Mouse (Mus musculus) gastrocnemius, adult 2 months (tissue): ENCODE results near the gene Tecpr2. TPM values are rescaled to one million over a fixed set of nuclear protein-coding genes. Genes with fewer than 3 reads are reported as not detected.
"Not testable (repeated sequence)": the region's sequence is repeated elsewhere in the genome, so short reads cannot be mapped to it uniquely, and the experiment has no call there.

Experiments
- DNase-seq: peaks from one replicate; pipeline ENCODE4 v3.0.0; 2022
- H3K27ac ChIP-seq: fragments of 200-600 bp; 2 replicates; pipeline ENCODE4 v1.8.1; 2022; ENCODE audit warnings: mild to moderate bottlenecking
- H3K4me3 ChIP-seq: fragments of 200-600 bp; 2 replicates; pipeline ENCODE4 v1.8.1; 2022; ENCODE audit warnings: mild to moderate bottlenecking, moderate library complexity
- CTCF ChIP-seq: fragments of 200-600 bp; IDR thresholded peaks from 2 replicates; pipeline ENCODE4 v1.8.1; 2022; ENCODE audit warnings: antibody characterized with exemption, mild to moderate bottlenecking, moderate library complexity
- intact Hi-C: fragments of 180-260 bp; cut with DNase I; formaldehyde crosslinking; loops from one replicate; pipeline ENCODE4 v1.15.1; 2025
- total RNA-seq, 2 experiments: library from RNA; stranded (reverse); gene quantifications; 2 replicates each; pipeline ENCODE4 v1.2.3; 2021

Gene Tecpr2
- total RNA-seq, 2 experiments from 2014 or later: 2.4 TPM

DNA sequence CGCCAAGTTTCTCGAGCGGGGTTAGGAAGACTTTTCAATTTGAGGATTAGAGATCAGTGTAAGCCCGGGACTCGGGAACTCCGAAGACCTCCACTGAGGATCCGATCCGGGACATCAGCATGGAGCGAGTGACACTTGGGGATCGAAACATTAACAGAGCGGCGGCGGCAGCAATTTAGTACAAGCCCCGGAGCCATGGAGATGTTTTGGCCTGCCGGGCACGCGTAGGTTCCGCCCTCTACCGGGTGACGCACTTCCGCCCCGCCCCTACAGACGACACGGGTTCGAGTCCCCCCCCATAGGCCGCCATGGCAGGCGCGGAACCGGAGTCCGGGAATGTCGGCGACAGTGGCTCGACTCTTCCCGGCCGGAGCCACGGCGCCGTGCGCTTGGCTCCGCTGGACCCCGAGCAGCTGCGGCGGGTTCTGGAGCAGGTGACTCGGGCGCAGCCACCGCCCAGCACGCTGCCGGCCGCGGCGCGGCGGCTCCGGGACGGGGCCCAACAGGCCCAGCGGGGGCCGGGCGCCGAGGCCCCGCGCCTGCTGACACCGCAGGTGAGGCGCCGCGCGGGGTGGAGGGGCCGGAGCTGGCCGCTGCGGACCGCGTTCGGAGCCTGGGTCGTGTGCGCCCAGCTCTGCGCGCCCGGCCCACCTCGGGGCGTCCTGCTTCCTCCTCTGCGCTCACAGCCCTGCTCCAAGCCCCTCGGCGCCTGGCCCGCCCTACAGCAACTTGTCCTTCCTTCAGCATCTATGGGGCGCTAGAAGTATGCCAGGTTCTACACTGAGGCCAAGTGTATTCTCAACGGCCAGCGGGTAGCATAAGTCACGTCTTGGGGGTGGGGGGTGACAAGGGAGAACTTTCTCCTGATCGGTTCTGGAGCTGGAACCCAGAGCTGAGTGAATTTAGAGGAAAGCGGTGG lies 38.8 kb upstream of the Tecpr2 start, which contains the start of gene Zfp839:
Gene Zfp839, plus strand, starts transcription at position 244 of the 919 bp plus-strand sequence.
- intact Hi-C loops: loop anchor here (5.0 kb wide), 1 partner anchor 142 kb away; no protein-coding TSS in a partner anchor
- Histone ChIP-seq H3K4me3 (peak within 1 kb of the TSS; percentile 89), H3K27ac (peak within 1 kb of the TSS; percentile 97)
- DNase-seq: peak; percentile 91
- no peak for TF ChIP-seq CTCF

DNA sequence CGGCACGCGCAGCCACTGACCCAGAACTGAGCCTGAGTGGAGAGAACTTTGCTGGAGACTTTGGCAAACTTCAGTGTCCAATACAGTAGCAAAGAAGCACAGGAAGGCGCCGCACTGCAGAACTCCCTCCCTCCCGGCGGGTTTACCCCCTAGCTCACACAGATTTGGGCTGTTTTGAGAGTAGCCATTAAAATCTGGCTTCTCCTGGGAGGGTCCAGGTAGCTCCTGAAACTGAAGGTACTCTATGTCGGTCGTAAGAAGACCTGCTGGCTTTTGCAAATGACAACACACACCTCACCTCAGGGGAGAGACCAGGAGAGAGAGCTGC lies 38.2 kb upstream of the Tecpr2 start:
- DNase-seq: no peak
- intact Hi-C loops: loop anchor here (5.0 kb wide), 1 partner anchor 141 kb away; no protein-coding TSS in a partner anchor
- Histone ChIP-seq H3K27ac (peak overlapping the region; percentile 97), H3K4me3 (peak overlapping the region; percentile 89)
- TF ChIP-seq CTCF: no peak

DNA sequence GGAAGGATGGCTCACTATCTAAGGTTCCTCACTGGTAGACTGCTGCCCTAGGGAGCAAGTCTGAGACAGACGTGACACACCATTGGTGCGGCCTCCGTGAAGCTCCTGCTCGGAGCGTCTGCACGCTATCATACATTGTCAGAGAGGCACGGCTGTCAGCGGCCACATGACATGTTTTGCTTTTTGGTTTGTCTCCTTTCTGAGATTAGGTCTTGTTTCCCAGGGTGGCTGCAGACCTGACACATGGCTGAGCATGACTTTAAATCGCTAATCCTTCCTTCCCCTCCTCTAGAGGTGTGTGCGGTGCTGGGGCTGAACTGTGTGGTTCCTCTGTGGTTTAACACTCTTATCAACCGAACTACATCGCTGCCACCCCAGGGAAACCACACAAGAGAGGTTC lies 37.6 kb upstream of the Tecpr2 start:
- H3K27ac ChIP-seq: peak overlapping the region; percentile 97; the same call in 1 of the 2 replicates
- peak overlapping the region; percentile 89 for H3K4me3 ChIP-seq
- intact Hi-C loops: loop anchor here (5.0 kb wide), 1 partner anchor 141 kb away; no protein-coding TSS in a partner anchor

DNA sequence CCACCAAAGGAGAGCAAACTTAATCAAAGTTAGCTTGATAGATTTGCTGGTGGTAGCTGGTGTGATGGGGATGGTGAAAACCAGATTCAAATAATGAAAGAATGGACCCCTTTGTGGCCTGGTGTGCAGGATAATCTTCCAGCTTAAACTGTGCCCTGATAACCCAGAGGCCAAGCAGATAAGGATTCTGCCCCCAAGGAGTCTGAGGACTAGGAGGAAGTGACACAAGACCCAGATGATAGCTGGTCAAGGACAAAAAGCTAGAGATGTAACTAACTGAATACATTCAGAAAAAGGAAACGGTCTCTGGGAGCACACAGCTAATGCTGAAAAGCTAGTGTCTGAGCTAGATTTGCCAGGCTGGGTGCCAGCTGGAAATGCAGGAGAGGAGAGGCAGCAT lies 37.1 kb upstream of the Tecpr2 start:
- no peak for TF ChIP-seq CTCF

More for the DNA sequence above, 37.6 kb upstream of the Tecpr2 start:
- TF ChIP-seq CTCF: no peak
- no peak for DNase-seq

DNA sequence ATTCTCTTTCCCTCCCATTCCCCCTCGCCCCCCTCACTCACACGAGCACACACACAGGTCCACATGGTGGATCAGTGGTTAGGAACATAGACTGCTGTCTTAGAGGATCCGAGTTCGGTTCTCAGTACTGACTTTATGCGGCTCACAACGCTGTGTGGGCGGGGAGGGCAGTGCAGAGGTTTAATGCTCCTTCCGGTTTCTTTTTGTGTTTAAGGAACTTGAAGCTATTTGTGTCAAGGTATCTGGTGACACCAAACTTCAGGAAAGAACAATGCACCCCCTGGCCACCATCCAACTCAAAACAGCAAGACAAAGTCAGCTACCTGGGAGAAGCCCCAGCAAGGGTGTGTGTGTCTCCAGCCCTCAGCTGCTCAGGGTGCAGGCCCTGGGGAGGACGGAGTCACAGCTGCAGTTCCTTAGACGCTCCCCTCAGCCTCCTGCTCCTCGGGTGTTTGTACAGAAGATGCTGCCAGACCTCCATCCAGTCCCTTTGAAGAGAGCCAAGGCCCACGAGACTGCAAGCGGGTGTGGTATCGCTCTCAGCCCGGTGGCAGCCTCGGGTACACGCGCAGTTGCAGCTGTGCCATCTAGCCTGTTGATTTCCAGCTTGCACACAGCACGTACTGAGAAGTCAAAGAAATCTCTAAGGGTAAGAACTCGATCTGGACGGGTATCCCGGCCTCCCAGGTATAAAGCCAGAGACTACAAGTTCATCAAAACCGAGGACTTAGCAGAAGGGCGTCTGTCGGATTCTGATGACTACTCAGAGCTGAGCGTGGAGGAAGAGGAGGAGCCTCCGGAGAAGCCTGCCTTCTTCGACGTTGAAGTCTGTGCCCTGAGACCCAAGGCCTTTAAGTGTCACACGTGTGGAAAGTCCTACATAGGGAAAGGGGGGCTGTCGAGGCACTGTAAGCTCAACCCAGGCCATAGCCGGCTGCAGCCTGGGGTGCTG lies 34.0 kb upstream of the Tecpr2 start:
- DNase-seq: no peak
- no peak for TF ChIP-seq CTCF
- intact Hi-C loops: loop anchor here (5.0 kb wide), 1 partner anchor 137 kb away; no protein-coding TSS in a partner anchor
- Histone ChIP-seq H3K27ac (no peak overlapping the region), H3K4me3 (peak overlapping the region; percentile 19; the same call in 1 of the 2 replicates)

More for the DNA sequence above, 37.1 kb upstream of the Tecpr2 start:
- DNase-seq: no peak
- H3K4me3 ChIP-seq: no peak overlapping the region
- intact Hi-C loops: loop anchor here (5.0 kb wide), 1 partner anchor 140 kb away; no protein-coding TSS in a partner anchor
- H3K27ac ChIP-seq: no peak overlapping the region

DNA sequence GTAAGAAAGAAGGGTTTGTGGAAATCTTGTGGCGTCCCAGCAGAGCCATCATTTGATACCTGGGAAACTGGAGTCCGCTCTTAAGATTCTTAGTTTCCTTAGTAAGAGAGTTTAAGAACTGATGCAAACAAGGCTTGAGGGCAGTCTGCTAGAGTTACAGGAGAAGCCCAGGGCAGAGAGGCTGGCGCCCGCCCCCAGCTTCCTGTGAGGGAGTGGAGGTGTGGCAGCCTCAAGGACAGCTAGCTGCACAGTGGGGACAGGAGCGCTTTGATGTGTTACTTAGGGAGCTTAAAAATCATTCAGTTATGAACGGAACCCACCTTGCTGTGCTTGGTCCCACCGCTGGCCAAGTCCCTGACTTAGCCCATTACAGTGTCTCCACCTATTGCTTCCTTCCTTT lies 31.9 kb upstream of the Tecpr2 start:
- no peak overlapping the region for H3K27ac ChIP-seq
- DNase-seq: no peak
- intact Hi-C loops: no loop called here
- no peak overlapping the region for H3K4me3 ChIP-seq
- no peak for TF ChIP-seq CTCF

DNA sequence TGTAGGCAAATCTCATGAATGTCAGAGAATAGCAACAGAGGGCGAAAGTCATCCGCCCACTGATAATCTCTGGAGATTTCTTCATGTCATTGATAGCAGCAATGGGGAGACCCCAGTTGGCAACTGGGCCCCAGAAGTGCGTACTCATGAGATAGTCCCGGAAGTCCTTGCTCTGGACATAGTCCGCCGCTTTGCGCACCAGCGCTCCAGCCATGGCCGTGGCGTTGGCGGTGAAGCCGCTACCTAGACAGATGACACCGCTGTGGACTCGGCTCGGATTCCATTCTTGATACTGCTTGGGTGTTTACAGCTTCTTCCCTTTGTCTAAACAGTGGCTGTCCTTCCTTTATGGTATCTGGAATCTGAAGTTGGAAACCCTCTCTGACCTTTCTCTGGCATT lies 30.4 kb upstream of the Tecpr2 start:
- Histone ChIP-seq H3K27ac (peak overlapping the region; percentile 53; the same call in 1 of the 2 replicates), H3K4me3 (peak overlapping the region; percentile 49)
- DNase-seq, intact Hi-C loops: not testable (repeated sequence)

DNA sequence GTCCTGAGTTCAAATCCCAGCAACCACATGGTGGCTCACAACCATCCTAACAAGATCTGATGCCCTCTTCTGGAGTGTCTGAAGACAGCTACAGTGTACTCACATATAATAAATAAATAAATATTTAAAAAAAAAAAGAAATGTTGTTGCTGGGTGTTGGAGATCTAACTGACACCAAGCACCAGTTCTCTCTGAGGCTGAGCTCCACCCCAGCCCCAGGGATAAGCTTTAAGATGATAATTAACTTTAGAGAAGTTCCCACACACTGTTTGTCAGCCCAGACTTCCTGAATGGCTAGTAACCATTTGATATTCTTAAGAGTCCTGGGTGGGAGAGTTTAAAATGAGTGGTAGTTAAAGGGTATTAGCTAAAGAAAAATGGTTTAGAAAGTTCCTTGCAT lies 28.8 kb upstream of the Tecpr2 start:
- intact Hi-C loops: no loop called here
- no peak overlapping the region for H3K4me3 ChIP-seq
- TF ChIP-seq CTCF: no peak
- no peak overlapping the region for H3K27ac ChIP-seq
- DNase-seq: no peak

DNA sequence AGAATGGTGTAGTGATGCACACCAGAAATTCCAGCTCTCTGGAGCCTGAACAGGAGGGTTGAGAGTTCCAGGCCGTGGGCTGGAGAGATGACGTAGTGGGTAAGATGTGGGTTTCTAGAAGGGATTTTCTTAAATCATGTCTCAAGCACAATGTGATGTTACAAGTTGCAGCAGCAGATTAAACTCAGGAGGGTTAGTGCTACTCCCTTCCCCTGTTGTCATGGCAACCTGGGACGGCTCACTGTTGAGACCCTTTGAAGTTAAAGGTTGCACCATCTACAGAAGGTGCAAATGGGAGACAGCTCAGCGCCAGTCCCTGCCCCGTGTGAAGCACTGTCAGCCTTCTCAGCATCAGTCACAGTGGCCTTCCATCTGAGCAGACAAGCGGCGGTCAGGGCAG lies 27.8 kb upstream of the Tecpr2 start:
- no peak for DNase-seq
- no peak for TF ChIP-seq CTCF
- Histone ChIP-seq H3K4me3 (no peak overlapping the region), H3K27ac (no peak overlapping the region)
- intact Hi-C loops: no loop called here

DNA sequence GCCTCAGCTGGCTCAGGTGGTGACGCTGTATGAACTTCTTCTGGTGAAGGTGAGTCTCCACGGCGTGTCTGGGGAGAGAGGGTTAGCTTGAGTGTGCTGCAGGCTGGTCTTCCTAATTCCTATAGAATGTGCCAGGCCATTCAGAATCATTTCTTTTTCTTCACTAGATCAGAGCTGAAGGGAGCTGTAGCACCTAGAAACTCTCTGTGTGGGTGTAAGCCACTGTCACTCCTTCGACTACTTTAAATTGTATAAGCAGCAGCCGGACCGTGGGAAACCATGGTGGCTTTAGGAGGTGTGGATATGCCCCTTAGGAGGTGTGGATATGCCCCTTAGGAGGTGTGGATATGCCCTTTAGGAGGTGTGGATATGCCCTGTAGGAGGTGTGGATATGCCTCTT lies 25.1 kb upstream of the Tecpr2 start:
- Histone ChIP-seq H3K4me3 (no peak overlapping the region), H3K27ac (no peak overlapping the region)
- DNase-seq: no peak
- TF ChIP-seq CTCF: no peak
- intact Hi-C loops: no loop called here

DNA sequence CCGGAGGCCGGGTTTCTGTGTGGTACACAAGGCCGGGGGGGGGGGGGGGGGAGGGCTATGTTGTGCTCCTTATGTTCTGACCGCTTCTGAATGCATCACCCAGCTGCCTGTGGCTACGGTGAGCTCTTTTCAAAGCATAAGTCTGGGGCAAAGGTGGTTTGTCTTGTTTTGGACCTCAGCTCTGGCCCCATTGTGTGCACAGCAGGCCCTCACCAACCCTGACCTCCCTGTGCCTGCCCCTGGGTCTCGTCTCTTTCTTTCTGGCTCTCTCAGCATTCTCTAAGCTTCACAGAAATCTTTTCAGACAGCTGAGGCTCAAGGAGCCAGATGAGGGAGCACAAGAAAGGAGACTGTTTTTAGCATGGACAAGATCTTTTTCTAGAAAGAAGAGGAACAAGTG lies 23.5 kb upstream of the Tecpr2 start:
- no peak overlapping the region for H3K4me3 ChIP-seq
- intact Hi-C loops: no loop called here
- H3K27ac ChIP-seq: no peak overlapping the region
- no peak for TF ChIP-seq CTCF
- DNase-seq: no peak

DNA sequence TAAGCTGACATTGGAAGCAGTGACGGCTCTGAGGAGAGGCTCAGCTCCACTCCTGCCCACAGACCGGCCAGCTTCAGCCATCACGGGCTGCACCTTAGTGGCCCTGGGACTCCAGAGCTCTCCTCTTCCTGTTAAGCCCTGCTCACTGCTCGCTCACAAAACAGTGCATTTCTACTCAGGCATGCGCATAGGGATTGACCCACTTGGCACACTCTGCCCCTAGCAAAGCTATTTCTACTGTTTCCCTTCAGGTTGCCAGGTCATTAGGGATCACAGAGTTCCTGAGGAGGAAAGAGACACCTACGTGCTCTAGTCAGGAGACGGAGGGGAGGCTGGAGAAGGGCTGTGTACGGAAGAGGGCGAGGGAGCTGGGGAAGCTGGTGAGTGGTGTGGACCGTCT lies 23.1 kb upstream of the Tecpr2 start:
- TF ChIP-seq CTCF: no peak
- peak; percentile 40 for DNase-seq
- no peak overlapping the region for H3K4me3 ChIP-seq
- intact Hi-C loops: no loop called here
- no peak overlapping the region for H3K27ac ChIP-seq

DNA sequence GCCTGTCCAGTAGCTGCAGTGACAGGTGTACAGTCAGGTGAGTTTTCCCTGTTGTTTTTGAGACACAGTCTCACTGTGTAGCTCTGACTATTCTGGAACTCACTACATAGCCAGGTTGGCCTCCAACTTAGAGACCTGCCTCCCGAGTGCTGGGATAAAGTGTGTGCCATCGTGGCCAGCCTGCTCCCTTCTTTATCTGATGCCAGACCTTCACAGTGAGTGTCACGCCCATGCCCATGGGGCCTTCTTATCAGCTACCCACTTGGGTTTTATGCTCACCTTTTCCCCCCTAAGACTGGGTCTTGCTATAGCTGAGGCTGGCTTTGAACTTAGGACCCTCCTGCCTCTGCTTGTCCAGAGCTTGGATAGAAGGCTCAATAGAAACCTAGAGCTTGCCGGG lies 19.0 kb upstream of the Tecpr2 start:
- no peak for DNase-seq
- intact Hi-C loops: no loop called here
- H3K4me3 ChIP-seq: no peak overlapping the region
- no peak for TF ChIP-seq CTCF
- no peak overlapping the region for H3K27ac ChIP-seq
